Mouse (Mus musculus) embryonic fibroblast, embryonic 13.5 days (primary cell): ENCODE results near the gene Ppp1r11. TPM values are rescaled to one million over a fixed set of nuclear protein-coding genes. Genes with fewer than 3 reads are reported as not detected.

Source experiments
- H3K27ac ChIP-seq: 2 replicates; pipeline ENCODE4 v1.5.1; 2012; ENCODE audit warnings: low read length, control low read depth, inconsistent platforms; ENCODE audit not compliant: insufficient read depth
- H3K4me1 ChIP-seq: 2 replicates; pipeline ENCODE4 v1.6.1; 2011; ENCODE audit warnings: low read length; ENCODE audit not compliant: control insufficient read depth, insufficient read depth
- H3K4me3 ChIP-seq: 2 replicates; pipeline ENCODE4 v1.5.1; 2011; ENCODE audit warnings: mild to moderate bottlenecking, control low read depth, low read length; ENCODE audit not compliant: insufficient read depth
- CTCF ChIP-seq: IDR thresholded peaks from 2 replicates; pipeline ENCODE4 v1.5.1; 2011; ENCODE audit warnings: mild to moderate bottlenecking, control low read depth, low read length, moderate library complexity, borderline replicate concordance; ENCODE audit not compliant: insufficient read depth
- POLR2A ChIP-seq: IDR thresholded peaks from 2 replicates; pipeline ENCODE4 v1.6.1; 2011; ENCODE audit warnings: low read depth, mild to moderate bottlenecking, control low read depth, low read length, moderate library complexity
- polyA plus RNA-seq: library from polyadenylated mRNA; stranded (reverse); fragments of >200 nt; gene quantifications from 2 replicates; pipeline ENCODE4 v1.2.4, GENCODE M21; 2011; ENCODE audit warnings: low read depth; ENCODE audit not compliant: missing spikeins, insufficient read length

Gene Ppp1r11
- polyA plus RNA-seq, 1 experiment = 60.4 TPM

GRCm38 (mm10) chr17:36966875-36967274 is 15.3 kb upstream of the Ppp1r11 start:
- Histone ChIP-seq H3K4me1 (no peaks in the 10 kb centered on the region), H3K4me3 (no peak overlapping the region), H3K27ac (no peak overlapping the region)
- TF ChIP-seq CTCF (no peak), POLR2A (no peak)

DNA sequence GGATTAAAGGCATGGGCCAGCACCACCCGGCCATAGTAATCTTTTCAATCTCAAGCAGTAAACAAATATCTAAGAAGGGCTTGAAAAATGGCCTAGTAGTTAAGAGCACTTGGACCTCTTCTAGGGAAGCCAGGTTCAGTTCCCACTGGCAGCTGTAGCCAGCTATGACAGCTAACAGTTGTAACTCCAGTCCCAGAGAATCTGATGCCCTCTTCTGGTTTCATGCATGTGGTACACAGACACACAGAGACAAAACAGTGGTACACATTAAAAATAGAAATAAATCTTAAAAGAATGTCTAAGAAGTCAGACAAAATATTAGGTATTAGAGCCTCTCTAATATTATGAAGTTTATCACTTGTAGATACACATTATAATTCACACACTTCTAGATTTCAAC is 9.6 kb upstream of the Ppp1r11 start:
- TF ChIP-seq POLR2A (no peak), CTCF (no peak)
- Histone ChIP-seq H3K27ac (no peak overlapping the region), H3K4me3 (no peak overlapping the region), H3K4me1 (0 out of 2 replicates have a peak, but pooled peaks cover 3% of the 10 kb centered on the region)

- Histone ChIP-seq H3K4me3 (peak overlapping the region; percentile 51), H3K4me1 (0 out of 2 replicates have a peak, but pooled peaks cover 3% of the 10 kb centered on the region), H3K27ac (0 out of 2 replicates have a peak overlapping the region, but pooled peaks have one; percentile 0)
- TF ChIP-seq POLR2A = no peak
- no peak for TF ChIP-seq CTCF
Measured at GRCm38 (mm10) chr17:36958884-36959283, 7.3 kb upstream of the Ppp1r11 start.

GRCm38 (mm10) chr17:36957999-36958743 is 6.6 kb upstream of the Ppp1r11 start, which contains the start of the genes Znrd1 and Znrd1as:
Gene Znrd1, minus strand, starts transcription at chr17:36958559.
Gene Znrd1as, plus strand, starts transcription at chr17:36958592.
- H3K27ac ChIP-seq = peak within 1 kb of the TSS; percentile 61
- H3K4me1 ChIP-seq = 0 out of 2 replicates have a peak, but pooled peaks cover 3% of the 10 kb centered on the region
- peak within 1 kb of the TSS; percentile 60 for H3K4me3 ChIP-seq
- peak; percentile 75 for TF ChIP-seq POLR2A
- TF ChIP-seq CTCF = no peak

- H3K27ac ChIP-seq = no peak overlapping the region
- H3K4me3 ChIP-seq = no peak overlapping the region
- peaks cover 6% of the 10 kb centered on the region; the same call in 1 of the 2 replicates for H3K4me1 ChIP-seq
- TF ChIP-seq POLR2A (no peak), CTCF (no peak)
Measured at GRCm38 (mm10) chr17:36953062-36953461, 1.5 kb upstream of the Ppp1r11 start.

DNA sequence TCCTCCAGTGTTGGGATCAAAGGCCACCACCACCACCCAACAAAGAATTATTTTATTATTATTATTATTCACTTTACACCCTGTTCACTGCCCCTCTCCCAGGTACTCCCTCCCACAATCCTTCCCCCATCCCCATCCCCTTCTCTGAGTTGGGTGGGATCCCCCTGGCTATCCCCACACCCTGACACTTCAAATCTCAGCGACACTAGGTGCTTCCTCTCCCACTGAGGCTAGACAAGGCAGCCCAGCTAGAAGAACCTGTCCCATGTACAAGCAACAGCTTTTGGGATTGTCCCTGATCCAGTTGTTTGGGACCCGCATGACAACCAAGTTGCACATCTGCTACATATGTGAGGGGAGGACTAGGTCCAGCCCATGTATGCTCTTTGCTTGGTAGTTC is 1.1 kb upstream of the Ppp1r11 start:
- Histone ChIP-seq H3K27ac (no peak overlapping the region), H3K4me3 (no peak overlapping the region), H3K4me1 (peaks cover 6% of the 10 kb centered on the region; the same call in 1 of the 2 replicates)
- TF ChIP-seq POLR2A (no peak), CTCF (no peak)

GRCm38 (mm10) chr17:36949265-36949664 is 2.3 kb downstream of the Ppp1r11 start:
- H3K4me1 ChIP-seq = peaks cover 3% of the 10 kb centered on the region; the same call in 1 of the 2 replicates
- H3K4me3 ChIP-seq = no peak overlapping the region
- TF ChIP-seq POLR2A = no peak
- H3K27ac ChIP-seq = no peak overlapping the region

- H3K4me3 ChIP-seq = no peak overlapping the region
- TF ChIP-seq CTCF = no peak
- no peak for TF ChIP-seq POLR2A
- H3K4me1 ChIP-seq = peaks cover 3% of the 10 kb centered on the region; the same call in 1 of the 2 replicates
- no peak overlapping the region for H3K27ac ChIP-seq
Measured at GRCm38 (mm10) chr17:36948286-36948685, 3.3 kb downstream of the Ppp1r11 start.

DNA sequence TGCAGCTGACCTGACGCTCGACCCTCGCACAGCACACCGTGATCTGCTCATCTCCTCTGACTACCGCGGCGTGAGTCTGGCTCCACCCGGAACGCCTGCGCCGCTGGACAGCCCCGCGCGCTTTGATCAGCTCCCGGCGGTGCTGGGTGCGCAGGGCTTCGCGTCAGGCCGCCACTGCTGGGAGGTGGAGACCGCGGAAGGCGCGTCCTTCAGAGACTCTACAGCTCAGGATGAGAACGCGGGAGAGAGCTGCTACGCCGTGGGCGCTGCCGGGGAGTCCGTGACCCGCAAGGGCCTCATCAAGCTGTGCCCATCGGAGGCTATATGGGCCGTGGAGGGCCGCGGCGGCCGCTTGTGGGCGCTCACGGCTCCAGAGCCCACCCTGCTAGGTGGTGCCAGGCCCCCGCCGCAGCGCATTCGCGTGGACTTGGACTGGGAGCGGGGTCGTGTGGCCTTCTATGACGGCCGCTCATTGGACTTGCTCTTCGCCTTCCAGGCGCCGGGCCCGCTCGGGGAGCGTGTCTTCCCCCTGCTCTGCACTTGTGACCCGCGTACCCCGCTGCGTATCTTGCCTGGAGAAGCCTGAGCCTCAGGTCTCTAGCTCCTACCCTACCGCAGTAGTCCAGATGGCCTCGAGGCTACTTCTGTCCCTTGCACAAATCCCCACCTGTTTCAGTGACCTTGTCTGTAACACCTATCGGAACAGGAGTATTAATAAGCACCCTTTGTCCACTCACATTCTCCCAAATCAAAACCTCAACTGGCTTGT is 4.3 kb downstream of the Ppp1r11 start:
- peak; percentile 50; the same call in 1 of the 2 replicates for TF ChIP-seq POLR2A
- TF ChIP-seq CTCF = no peak
- Histone ChIP-seq H3K27ac (no peak overlapping the region), H3K4me3 (peak overlapping the region; percentile 23), H3K4me1 (peaks cover 7% of the 10 kb centered on the region; the same call in 1 of the 2 replicates)

DNA sequence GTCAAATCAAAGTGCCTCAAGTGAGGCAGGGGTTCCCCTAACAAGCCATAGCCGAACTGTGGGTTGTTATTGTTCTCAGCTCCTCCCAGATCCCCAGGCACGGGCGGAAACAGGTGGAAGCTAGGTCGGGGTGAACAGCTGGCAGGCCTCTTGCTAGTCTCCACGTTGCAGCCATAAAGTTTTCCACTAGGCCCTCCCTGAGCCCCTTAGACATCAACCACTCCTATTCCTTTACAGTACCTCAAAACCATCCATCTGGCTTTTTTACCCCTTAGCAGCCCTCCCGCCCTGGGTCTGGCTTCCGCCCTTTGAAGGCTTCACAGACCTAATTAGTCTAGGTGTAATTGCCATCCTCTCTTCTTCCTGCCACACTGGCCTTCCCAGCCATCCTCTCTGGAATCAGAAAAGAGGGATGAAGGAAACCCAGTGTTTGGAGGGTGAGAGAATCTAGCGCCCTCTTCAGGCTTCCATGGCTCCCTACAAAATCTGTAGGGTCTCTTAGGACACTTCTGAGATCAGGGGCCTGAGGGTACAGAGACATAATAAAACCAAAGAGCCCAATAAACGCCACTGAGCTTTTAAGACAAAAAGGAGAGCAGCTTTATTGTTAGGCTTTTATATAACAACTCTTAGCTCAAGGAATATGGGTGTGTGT is 7.3 kb downstream of the Ppp1r11 start:
- no peak overlapping the region for H3K27ac ChIP-seq
- no peak for TF ChIP-seq CTCF
- 0 out of 2 replicates have a peak, but pooled peaks cover 4% of the 10 kb centered on the region for H3K4me1 ChIP-seq
- H3K4me3 ChIP-seq = no peak overlapping the region
